Mouse (Mus musculus) splenic B cell, adult 2 months (primary cell): ENCODE measurements around the gene Pik3cg.

Experiments used
- DNase-seq: peaks from one replicate; pipeline ENCODE4 v3.0.0-alpha.2; 2011; ENCODE audit warnings: low read depth, low spot score
- H3K27me3 ChIP-seq: 2 replicates; pipeline ENCODE4 v1.6.1; 2012; ENCODE audit warnings: mild to moderate bottlenecking, low read length, moderate library complexity, mixed read lengths; ENCODE audit not compliant: control insufficient read depth, poor library complexity, insufficient read depth, severe bottlenecking
- H3K36me3 ChIP-seq: 2 replicates; pipeline ENCODE4 v1.6.1; 2012; ENCODE audit warnings: mild to moderate bottlenecking, low read length, moderate library complexity, mixed read lengths; ENCODE audit not compliant: control insufficient read depth, poor library complexity, insufficient read depth, severe bottlenecking

The Pik3cg gene

GRCm38 (mm10) chr12:32212702-32213101 is 4.2 kb upstream of the Pik3cg start:
- Histone ChIP-seq H3K27me3 (no peaks in the 10 kb centered on the region), H3K36me3 (no peaks in the 10 kb centered on the region)
- DNase-seq = peak; percentile 92

GRCm38 (mm10) chr12:32212156-32212555 is 3.7 kb upstream of the Pik3cg start:
- Histone ChIP-seq H3K27me3 (no peaks in the 10 kb centered on the region), H3K36me3 (no peaks in the 10 kb centered on the region)

GRCm38 (mm10) chr12:32211257-32211656 is 2.8 kb upstream of the Pik3cg start:
- no peak for DNase-seq
- Histone ChIP-seq H3K27me3 (no peaks in the 10 kb centered on the region), H3K36me3 (no peaks in the 10 kb centered on the region)

More at GRCm38 (mm10) chr12:32212156-32212555, 3.7 kb upstream of the Pik3cg start:
- DNase-seq = no peak

DNA sequence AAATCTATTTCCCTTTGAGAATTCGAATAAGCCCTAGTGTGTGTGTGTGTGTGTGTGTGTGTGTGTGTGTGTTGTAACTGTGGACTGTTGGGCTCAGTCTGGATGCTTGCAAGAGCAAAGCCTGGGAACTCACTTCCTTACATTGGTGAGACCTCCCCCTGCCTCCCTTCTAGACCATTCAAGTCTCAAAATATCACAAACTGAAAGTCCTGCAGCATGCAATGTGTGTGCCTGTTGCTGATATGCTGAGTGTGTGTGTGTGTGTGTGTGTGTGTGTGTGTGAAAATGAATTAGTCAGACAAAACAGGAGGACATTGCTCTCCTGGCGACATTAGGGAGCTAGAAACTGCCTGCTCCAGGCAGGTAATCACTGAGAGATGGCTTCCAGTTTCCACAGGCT is 492 bp upstream of the Pik3cg start:
- H3K27me3 ChIP-seq = no peaks in the 10 kb centered on the region
- DNase-seq = no peak
- H3K36me3 ChIP-seq = peaks cover under 1% of the 10 kb centered on the region; the same call in 1 of the 2 replicates

DNA sequence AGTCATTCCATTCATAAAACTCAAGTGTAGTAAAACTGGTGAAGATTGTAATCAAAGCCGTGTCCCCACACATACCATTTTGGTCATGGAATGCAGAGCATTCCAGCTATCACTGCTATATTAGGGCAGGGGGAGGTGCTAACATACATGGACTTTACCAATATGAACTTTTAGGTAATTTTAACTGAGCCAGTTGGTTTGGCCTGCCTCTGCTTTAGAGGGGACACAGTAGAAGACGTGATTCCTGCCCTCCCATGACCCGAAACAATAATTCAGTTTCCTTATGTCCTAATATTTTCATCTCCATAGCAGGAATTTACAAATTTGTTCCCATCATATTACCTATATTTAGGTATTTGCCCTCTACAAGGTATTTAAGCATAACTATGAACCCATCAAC is 1.3 kb downstream of the Pik3cg start:
- DNase-seq = no peak
- H3K27me3 ChIP-seq = no peaks in the 10 kb centered on the region
- peaks cover 2% of the 10 kb centered on the region; the same call in 1 of the 2 replicates for H3K36me3 ChIP-seq

- Histone ChIP-seq H3K36me3 (peaks cover 4% of the 10 kb centered on the region), H3K27me3 (no peaks in the 10 kb centered on the region)
- DNase-seq = peak; percentile 77
Observed at GRCm38 (mm10) chr12:32203695-32204094, 4.8 kb downstream of the Pik3cg start.

- no peaks in the 10 kb centered on the region for H3K27me3 ChIP-seq
- peaks cover 6% of the 10 kb centered on the region for H3K36me3 ChIP-seq
- DNase-seq = no peak
Observed at GRCm38 (mm10) chr12:32202583-32202982, 5.9 kb downstream of the Pik3cg start.

GRCm38 (mm10) chr12:32201932-32202331 is 6.5 kb downstream of the Pik3cg start:
- peak; percentile 22 for DNase-seq

DNA sequence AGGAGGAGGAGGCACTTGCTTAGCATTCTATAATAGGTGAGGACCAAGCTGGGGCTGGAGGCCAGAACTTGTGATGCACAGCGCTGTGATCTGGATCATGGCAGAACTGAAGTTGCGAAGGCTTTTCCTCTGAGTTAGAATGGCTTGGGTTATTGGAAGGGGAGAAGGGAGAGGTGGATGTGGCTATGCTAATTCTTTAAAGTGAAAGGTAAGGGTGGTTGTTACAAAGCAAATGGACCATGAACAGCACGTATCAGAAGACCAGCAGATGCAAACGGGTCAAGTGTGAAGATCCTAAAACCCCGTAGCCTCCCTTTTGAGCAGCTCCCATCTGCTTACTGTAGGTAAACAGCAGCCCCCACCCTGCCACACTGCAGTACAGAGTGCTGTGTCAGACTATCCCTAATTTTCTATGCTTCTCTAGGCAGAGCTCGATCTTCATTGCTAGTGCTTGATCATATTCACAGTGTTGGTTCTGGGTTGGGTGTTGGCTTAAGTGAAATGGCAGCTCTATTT is 7.3 kb downstream of the Pik3cg start:
- peak; percentile 51 for DNase-seq
- H3K36me3 ChIP-seq = peaks cover 13% of the 10 kb centered on the region
- no peaks in the 10 kb centered on the region for H3K27me3 ChIP-seq

More at GRCm38 (mm10) chr12:32201932-32202331, 6.5 kb downstream of the Pik3cg start:
- Histone ChIP-seq H3K27me3 (no peaks in the 10 kb centered on the region), H3K36me3 (peaks cover 10% of the 10 kb centered on the region)

DNA sequence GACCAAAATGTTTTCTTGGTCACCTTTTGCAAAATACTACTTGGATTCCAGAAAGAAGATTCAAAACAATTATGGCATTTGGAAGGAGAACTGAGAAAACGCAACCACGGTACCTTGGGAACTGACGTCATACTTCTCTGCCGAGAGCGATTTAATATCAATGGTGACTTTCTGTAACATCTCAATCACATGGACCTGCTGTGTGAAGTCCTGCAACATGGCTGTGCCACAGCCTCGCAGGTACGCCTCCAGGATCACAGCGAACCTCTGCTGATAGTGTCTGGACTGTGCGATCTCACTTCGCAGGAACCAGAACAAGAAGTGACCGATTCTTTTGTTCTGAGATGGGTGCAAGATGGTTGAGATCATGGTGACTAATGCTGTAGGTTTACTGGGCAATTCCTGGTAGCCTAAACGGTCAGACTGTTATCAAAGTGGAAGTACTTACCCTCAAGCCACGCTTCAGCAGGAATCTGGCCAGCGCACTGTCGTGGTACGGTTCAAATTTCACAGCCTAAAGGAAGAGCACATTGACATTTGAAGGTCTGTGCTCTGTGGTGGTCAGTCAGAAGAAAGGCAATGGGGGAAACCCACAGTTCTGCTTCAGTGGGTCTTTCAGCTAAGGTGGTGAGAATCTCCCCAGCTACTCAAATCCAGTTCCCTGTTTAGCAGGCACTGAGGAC is 7.9 kb downstream of the Pik3cg start:
- peak; percentile 60 for DNase-seq
- peaks cover 15% of the 10 kb centered on the region for H3K36me3 ChIP-seq
- no peaks in the 10 kb centered on the region for H3K27me3 ChIP-seq

DNA sequence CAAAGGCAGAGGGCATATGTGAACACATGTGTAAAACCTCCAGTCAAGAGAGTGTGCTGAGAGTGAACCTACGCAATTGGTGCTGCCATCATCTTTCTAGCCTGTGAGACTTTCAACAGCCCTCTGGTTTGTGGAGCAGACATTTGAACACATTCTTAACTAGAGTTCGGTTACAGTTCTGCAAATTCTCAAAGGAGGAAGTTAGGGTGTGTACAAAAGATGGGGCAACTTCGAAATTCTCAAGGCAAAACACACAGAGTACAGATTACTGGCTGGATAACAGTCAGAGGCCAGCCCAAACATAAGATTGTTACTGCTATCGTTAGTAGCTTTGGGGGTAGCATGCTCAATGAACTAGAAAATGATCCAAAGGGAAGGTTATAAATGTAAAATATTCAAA is 9.0 kb downstream of the Pik3cg start:
- Histone ChIP-seq H3K27me3 (no peaks in the 10 kb centered on the region), H3K36me3 (peaks cover 19% of the 10 kb centered on the region)
- DNase-seq = peak; percentile 37

DNA sequence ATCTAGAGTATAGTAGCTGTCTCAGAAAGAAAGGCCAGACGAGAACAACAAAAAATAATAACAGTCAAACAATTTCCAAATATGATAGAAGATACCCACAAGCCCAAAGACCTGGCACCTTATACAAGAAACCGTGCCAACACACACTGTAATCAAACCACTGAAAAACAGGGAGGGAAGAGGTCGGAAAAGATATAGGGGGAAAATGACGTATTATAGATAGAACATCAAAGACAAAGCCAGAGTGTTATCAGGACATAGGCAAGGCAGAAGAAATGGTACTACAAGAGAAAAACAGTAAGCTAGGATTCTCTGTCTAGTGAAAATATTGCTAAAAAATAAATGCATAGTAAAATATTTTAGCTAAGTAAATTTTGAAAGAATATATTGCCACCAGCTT is 10.4 kb downstream of the Pik3cg start:
- peaks cover 16% of the 10 kb centered on the region for H3K36me3 ChIP-seq
- H3K27me3 ChIP-seq = no peaks in the 10 kb centered on the region
- DNase-seq = no peak

DNA sequence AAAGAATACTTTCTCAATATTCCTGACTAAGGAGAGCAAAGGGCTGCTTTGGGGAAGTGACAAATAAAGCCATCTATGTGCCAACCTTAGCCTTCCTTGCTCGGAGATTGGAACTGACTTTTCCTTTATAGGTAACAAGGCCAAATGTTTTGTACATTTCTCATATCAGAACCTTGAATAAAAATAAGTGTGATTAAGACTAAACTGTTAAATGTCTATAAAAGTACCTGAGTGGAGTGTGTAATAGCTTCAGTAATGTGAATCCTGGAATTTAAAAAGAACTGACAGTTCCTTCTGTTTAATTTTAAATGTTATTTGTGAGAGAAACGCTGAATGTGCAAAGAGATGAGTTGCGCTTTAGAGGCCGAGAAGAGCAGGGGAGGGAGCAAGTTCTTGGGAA is 13.5 kb downstream of the Pik3cg start:
- DNase-seq = no peak
- Histone ChIP-seq H3K27me3 (no peaks in the 10 kb centered on the region), H3K36me3 (peaks cover 22% of the 10 kb centered on the region)

DNA sequence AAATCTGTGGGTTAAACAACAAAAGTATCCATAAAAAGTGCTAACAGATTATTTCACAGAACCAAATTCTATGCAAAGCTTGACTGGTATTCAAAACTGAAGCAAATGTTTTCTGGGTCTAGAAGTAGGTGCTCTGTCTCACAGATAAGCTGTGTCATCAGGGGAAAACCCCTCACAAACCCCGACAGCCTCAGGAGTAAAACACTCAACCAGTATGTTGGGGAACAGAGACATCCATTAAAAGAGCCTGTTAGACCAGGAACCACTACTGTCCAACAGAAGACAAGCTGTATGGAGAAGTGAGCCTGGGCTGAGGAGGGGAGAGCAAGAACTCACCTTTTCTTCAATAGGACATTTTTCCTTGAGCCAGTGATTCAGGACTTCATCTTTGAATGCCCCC is 14.1 kb downstream of the Pik3cg start:
- Histone ChIP-seq H3K27me3 (no peaks in the 10 kb centered on the region), H3K36me3 (peaks cover 27% of the 10 kb centered on the region)
- DNase-seq = no peak

- Histone ChIP-seq H3K36me3 (peaks cover 27% of the 10 kb centered on the region), H3K27me3 (no peaks in the 10 kb centered on the region)
- no peak for DNase-seq
Observed at GRCm38 (mm10) chr12:32190927-32191326, 17.5 kb downstream of the Pik3cg start.
